Mouse (Mus musculus) cerebellum, adult 2 months (tissue): ENCODE data around the gene Col6a6.

Source experiments
- CTCF ChIP-seq: fragments of 200-500 bp; IDR thresholded peaks from 2 replicates; pipeline ENCODE4 v1.5.1; 2011; ENCODE audit warnings: low read depth, mild to moderate bottlenecking, control low read depth, low read length, moderate library complexity, borderline replicate concordance; ENCODE audit not compliant: insufficient read depth
- POLR2A ChIP-seq: fragments of 200-500 bp; IDR thresholded peaks from 2 replicates; pipeline ENCODE4 v1.6.1; 2011; ENCODE audit warnings: low read length, control low read depth, borderline replicate concordance; ENCODE audit not compliant: insufficient read depth

GRCm38 (mm10) chr9:105762274-105762673 is 65.7 kb downstream of the Col6a6 start:
- TF ChIP-seq CTCF (no peak), POLR2A (no peak)
